Mouse (Mus musculus) adipocyte (in vitro differentiated cells): ENCODE measurements at regions not wholly inside any gene's neighbourhood (a gene's known extent, or its start where the extent isn't known, plus 50 kb on each side); places are given as distances from the start of the nearest gene placed in this dataset.
A peak's percentile ranks its signal among the peaks of the same experiment; 100 is the strongest.
"Not testable (repeated sequence)": the region's sequence is repeated elsewhere in the genome, so short reads cannot be mapped to it uniquely, and the experiment has no call there.

Source experiments
- DNase-seq: peaks from one replicate; pipeline ENCODE4 v3.0.0-alpha.2; 2016; ENCODE audit warnings: low spot score

GRCm38 (mm10) chr5:3247333-3247732 is 94.0 kb upstream of the Cdk6 start:
- DNase-seq: no peak

GRCm38 (mm10) chr5:3250273-3250672 is 91.0 kb upstream of the Cdk6 start:
- DNase-seq: no peak

- DNase-seq: no peak
These were observed 81.0 kb upstream of the Cdk6 start for GRCm38 (mm10) chr5:3260289-3260688.

DNA sequence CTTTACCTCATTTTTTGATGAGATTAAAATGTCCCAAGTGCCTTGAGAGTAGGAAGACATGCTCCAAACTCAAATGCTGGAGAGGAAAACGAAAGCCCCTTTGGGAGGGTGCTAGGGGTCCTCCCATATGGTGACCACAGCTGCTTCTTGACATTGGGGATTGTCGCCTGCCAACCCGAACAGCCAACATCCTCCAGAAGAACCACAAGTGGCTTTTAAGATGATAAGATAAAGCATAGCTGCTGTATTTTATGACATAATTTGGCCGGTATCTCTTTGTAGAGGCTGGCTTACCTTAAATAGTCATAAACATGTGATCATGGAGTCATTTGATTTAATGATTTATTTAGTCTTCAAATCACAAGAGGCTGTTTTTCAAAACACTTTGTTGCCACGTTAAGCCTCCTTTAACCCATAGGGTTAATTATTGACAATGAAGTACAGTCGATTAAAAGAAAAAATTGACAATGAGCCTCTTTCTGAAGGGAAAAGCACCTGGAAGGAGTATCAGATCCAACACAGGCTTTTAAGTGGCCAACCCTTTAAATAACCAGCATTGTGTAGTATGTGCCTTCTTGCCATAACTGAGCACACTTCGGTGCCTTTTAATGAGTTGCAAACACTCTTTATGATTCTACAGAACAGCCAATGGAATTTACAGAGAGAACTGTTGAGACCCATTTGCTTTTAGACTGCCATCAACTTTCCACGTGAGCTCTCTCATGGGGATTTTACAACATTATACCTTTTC is 76.1 kb upstream of the Cdk6 start:
- not testable (repeated sequence) for DNase-seq

DNA sequence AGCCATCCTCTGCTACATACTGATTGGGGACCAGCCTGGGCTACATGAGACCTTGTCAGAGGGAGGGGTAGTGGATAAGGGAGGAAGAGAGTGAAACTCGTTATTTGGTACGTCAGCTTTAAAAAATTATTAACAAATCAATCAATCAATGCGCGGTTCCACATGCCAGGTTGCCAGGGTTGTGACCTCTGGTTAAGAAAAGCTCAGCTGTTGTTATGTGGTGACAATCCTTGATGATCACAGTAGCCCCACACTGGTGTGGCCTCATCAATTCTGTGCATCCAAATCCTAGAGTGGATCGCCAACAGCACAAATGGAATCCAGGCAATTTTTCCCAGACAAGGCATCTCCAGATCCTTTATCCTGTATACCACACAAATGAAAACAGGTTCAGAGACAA is 74.3 kb upstream of the Cdk6 start:
- no peak for DNase-seq

DNA sequence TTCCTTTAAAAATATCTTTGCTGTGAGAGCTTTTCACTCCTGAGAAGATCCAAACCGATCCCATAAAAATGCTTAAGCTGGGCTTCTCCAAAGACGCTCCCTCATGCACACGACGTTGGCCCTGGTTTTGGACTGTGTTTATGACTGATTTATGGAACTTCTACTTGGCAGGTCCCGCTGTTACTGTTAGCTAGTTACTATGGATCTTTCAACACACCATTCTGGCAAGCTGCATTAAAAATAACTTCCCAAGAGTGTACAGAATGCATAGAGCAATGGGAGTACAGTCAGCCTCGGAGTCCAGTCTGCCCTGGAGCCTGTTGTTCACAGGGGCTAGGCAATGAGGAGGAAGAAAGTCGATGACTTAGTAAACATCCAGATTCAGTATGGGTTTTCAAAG is 71.5 kb upstream of the Cdk6 start:
- DNase-seq: peak; percentile 81

- not testable (repeated sequence) for DNase-seq
These were observed 68.1 kb upstream of the Cdk6 start for GRCm38 (mm10) chr5:3273140-3273539.

DNA sequence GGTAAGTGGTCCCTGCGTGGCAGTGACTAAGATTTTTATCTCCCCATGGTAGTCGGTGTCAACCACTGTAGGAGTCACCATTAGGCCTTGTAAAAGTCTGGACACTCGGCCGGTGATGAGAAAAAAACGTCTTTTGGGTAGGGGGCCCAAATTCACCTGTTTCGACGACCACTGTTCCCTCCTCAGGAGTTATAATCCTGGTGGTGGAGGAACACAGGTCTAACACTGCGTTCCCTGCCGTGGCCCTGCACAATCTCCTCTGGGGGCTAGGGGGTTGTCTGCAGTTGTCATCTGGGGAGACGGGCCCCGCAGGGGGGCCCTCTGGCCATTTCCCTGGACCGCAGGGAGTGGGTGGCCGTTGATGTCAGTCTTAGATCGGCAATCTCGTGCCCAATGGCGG is 64.0 kb upstream of the Cdk6 start:
- DNase-seq: not testable (repeated sequence)

DNA sequence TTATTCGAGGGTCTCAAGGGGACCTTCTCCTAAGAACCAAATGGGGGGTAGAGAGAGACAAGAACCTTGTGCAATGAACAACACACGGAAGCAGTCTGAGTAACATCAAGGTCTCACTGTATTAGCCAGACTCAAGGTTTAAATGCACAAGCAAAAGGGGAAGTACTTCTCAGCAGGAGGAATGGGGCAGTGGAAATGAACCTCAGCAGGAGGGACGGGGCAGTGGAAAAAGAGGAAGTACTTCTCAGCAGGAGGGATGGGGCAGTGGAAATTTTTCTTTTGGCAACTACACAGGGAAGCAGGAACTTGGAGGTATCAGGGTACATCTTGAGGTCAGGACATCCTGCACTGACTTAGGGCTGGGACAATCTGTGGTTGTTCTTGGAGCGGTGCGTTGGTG is 62.3 kb upstream of the Cdk6 start:
- DNase-seq: not testable (repeated sequence)

DNA sequence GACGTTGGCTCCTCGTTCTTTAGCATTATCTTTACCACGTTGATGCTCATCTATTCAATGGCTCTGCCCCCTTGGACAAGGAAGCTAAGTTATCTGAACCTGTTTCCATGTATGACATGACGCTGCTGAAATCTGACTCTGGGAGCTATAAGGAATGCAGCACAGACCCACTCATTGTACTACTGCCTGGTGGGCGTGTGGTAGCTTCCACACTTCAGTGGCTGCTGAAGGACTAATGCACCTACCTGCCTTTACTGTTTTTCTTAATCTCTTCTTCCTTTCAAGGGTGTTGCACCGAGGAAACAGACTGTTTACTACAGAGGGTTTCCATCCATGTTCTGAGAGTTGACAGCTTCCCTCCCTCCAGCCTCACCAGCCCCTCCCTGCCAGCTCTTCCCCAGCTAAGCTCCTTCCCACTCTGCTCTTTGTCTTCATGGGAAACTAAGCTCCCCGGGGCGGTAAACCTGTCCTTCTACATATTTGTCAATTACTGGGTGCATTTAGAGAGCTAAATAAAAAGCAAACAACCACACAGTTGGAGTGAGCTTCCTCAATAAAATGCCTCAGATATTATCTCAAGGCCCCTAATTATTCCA is 59.3 kb upstream of the Cdk6 start:
- DNase-seq: not testable (repeated sequence)

GRCm38 (mm10) chr5:3283083-3283482 is 58.2 kb upstream of the Cdk6 start:
- no peak for DNase-seq

GRCm38 (mm10) chr5:3284335-3284734 is 57.0 kb upstream of the Cdk6 start:
- not testable (repeated sequence) for DNase-seq

- not testable (repeated sequence) for DNase-seq
These were observed 51.3 kb upstream of the Cdk6 start for GRCm38 (mm10) chr5:3289991-3290417.
